Mouse (Mus musculus) central nervous system, embryonic 14 days (tissue): ENCODE data around the gene Brd3os. TPM values are rescaled to one million over a fixed set of nuclear protein-coding genes. Genes with fewer than 3 reads are reported as not detected.

ENCODE experiments used
- polyA plus RNA-seq: library from polyadenylated mRNA; depleted of rRNA; stranded (reverse); fragments of >200 nt; gene quantifications from 2 replicates; pipeline ENCODE4 v1.2.3, GENCODE M21; 2012; rRNA removed

Brd3os gene
- polyA plus RNA-seq: 28.3 and 29.6 TPM in 2 replicates

GRCm38 (mm10) chr2:27441767-27442707, at the start of gene Brd3os:
Gene Brd3os (plus strand): TSS chr2:27442324.

GRCm38 (mm10) chr2:27426855-27427457, 15.2 kb upstream of the Brd3os start, which contains the start of gene Vav2:
Gene Vav2 (minus strand): TSS chr2:27427033.

Other genes with a start within 250 kb of the Brd3os start
- 2.9 and 6.3 TPM in 2 replicates for gene Sardh, start 194.0 kb upstream of the Brd3os start, polyA plus RNA-seq
- gene Vav2, start 15.3 kb upstream of the Brd3os start, polyA plus RNA-seq: 49.1 and 51.1 TPM in 2 replicates
- 69.1 and 73.2 TPM in 2 replicates for gene Brd3, start 65.3 kb downstream of the Brd3os start, polyA plus RNA-seq
- 58.0 and 60.7 TPM in 2 replicates for gene Wdr5, start 72.8 kb downstream of the Brd3os start, polyA plus RNA-seq
- 14.0 and 20.5 TPM in 2 replicates for gene Rxra, start 234.1 kb downstream of the Brd3os start, polyA plus RNA-seq